Mouse (Mus musculus): Measurements from ENCODE around the gene Gak.

DNA sequence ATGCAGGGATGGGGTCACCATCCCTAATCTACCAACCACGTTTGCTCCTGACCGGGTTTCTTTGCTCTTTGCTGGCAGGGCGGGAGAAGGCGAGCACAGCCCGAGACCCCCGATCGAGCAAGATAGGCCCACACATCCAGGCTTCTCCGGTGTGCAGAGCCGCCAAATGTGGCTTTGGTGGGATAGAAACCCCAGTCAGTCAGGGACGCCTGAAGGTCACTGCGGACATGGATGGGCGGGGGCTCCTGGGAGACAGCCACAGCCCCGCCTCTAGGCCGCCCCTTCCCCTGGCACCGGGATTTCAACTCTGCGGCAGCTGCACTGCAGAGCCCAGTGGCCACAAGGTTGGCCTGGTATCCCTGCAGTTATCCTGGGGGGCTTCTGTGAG lies 79.4 kb downstream of the Gak start:
- TF ChIP-seq CTCF (IDR thresholded peaks at IDR 0.05; ENCODE audit: low read depth), result no peak
- no peak for TF ChIP-seq EP300 (optimal IDR thresholded peaks at IDR 0.05)

Measured in stomach, postnatal 0 days (tissue).